Mouse (Mus musculus) adrenal gland, adult 2 months (tissue): Measurements from ENCODE around the gene Psip1. TPM values are rescaled to one million over a fixed set of nuclear protein-coding genes. Genes with fewer than 3 reads are reported as not detected.

ENCODE experiments used
- DNase-seq: peaks from one replicate; pipeline ENCODE4 v3.0.0; 2021
- polyA plus RNA-seq: library from polyadenylated mRNA; depleted of rRNA; stranded (reverse); fragments of >200 nt; gene quantifications from 2 replicates; pipeline ENCODE4 v1.2.3, GENCODE M21; 2012; rRNA removed
- total RNA-seq, 2 experiments: library from RNA; stranded (reverse); gene quantifications; 2 replicates each; pipeline ENCODE4 v1.2.3; 2021

Psip1 gene
- total and polyA plus RNA-seq, 3 experiments: 14.0 to 51.6 (median 41.3) TPM

- no peak for DNase-seq
Measured at GRCm38 (mm10) chr4:83417820-83418186, 68.5 kb downstream of the Psip1 start.

- peak; percentile 98 for DNase-seq
Measured at GRCm38 (mm10) chr4:83417160-83417819, 69.0 kb downstream of the Psip1 start, which contains the start of gene Snapc3. Gene Snapc3, plus strand, starts transcription at chr4:83417724.

GRCm38 (mm10) chr4:83414241-83414824 lies 71.9 kb downstream of the Psip1 start:
- no peak for DNase-seq

GRCm38 (mm10) chr4:83412060-83412459 lies 74.2 kb downstream of the Psip1 start:
- no peak for DNase-seq

DNA sequence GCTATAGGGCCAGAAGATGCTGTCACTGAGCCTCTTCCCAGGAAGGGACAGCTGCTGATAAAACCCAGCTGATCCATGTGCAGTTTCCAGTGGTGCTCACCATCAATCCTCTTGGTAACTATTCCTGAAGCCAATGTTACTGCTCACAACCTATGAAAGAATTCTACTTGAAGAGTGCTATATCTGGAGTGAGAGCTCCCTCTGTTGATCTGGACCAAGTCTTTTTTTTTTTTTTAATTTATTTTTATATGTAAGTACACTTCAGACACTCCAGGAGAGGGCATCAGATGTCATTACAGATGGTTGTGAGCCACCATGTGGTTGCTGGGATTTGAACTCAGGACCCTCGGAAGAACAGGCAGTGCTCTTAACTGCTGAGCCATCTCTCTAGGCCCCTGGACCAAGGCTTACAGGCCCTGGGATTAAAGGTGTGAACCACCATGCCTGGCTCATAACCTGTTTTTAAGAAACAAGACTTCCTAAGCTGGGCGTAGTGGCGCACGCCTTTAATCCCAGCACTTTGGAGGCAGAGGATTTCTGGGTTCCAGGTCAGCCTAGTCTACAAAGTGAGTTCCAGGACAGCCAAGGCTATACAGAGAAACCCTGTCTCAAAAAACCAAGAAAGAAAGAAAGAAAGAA lies 76.3 kb downstream of the Psip1 start:
- no peak for DNase-seq

DNA sequence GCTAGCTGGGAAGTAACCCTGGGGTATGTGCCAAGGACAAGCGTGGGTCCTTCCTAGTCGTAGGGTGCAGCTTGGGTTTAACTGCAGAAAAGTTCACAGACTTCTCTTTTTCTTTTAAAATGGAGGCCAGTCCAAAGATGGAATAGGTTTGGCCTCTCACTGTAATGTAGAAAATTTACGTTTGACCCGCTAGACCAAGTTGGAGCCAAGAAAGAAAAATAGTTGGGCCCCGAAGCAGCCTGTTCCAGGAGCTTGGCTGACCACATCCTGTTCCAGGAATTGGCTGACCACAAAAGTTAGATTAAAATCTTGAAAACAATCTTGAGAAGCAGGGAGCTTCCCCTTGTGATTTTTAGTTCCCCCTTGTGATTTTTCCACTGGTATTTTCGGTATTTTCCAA lies 78.6 kb downstream of the Psip1 start:
- DNase-seq: no peak

Other genes with a start within 250 kb of the Psip1 start
- 10 to 100 TPM; 17.9 to 18.2 TPM for gene Ttc39b, start 162.2 kb downstream of the Psip1 start, total RNA-seq
- gene Ttc39b, start 162.2 kb downstream of the Psip1 start, polyA plus RNA-seq: 1.3 and 1.5 TPM in 2 replicates
- 10 to 100 TPM; 19.2 to 22.5 TPM for gene Snapc3, start 68.7 kb downstream of the Psip1 start, total RNA-seq
- gene Snapc3, start 68.7 kb downstream of the Psip1 start, polyA plus RNA-seq: 22.7 and 28.5 TPM in 2 replicates
- gene Ccdc171, start 39.1 kb upstream of the Psip1 start, total RNA-seq: 1 to 10 TPM; 1.8 to 2.2 TPM
- 0.20 and 0.40 TPM in 2 replicates for gene Ccdc171, start 39.1 kb upstream of the Psip1 start, polyA plus RNA-seq